Mouse (Mus musculus) effector memory CD4-positive, alpha-beta T cell, adult 5 months (primary cell): ENCODE results near the gene Riok1. TPM values are rescaled to one million over a fixed set of nuclear protein-coding genes. Genes with fewer than 3 reads are reported as not detected.

Experiments
- polyA plus RNA-seq: library from polyadenylated mRNA; unstranded; fragments of 100-300 nt; shearing (Covaris generic); gene quantifications from one replicate; pipeline ENCODE4 v1.2.1, GENCODE M21; 2017

The Riok1 gene
- 165 TPM for polyA plus RNA-seq

DNA sequence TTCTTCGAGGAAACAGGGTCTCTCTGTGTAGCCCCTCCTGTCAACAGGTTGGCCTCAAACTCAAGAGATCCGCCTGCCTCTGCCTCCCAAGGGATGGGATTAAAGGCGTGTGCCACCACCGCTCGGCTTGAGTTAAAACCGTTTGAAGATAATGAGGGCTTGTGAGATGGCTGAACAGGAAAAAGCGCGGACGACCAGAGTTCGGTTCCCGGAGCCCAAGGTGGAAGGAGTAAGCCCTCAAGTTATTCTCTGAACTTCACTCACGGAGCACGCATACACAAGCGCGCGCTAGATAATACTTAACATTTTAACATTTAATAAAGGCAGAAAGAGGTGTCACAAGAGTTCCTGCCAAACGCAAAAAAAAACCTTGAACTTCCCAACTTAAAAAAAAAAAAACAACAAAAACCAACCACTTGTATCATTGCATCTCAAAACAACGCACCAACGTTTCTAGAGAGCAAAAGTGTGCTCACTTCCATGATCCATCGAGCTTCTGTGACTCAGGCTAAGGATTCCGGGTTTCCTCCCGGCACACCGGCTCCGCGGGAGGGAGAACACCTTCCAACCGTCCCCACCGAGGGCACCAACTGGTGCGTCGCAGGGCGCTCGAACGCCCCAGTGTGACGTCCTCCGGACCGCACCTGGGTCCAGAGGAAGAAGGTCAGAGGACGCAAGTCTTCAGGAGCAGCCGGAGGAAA, at the start of gene Riok1:
TSS of gene Riok1 (plus strand) at position 653 of the 701 bp plus-strand sequence.

GRCm38 (mm10) chr13:37993704-37994404, 42.9 kb upstream of the Riok1 start, which contains the start of gene Ssr1:
Gene Ssr1 (minus strand): TSS chr13:37994217.

GRCm38 (mm10) chr13:38037044-38037687, 371 bp downstream of the Riok1 start, which contains the start of gene Cage1:
Gene Cage1 (minus strand): TSS chr13:38037069.

Other genes starting within 250 kb of the Riok1 start
- gene Ssr1, start 42.8 kb upstream of the Riok1 start, polyA plus RNA-seq: 49.8 TPM
- 0.94 TPM for gene Cage1, start 74 bp downstream of the Riok1 start, polyA plus RNA-seq
- not detected for gene Dsp, start 114.3 kb downstream of the Riok1 start, polyA plus RNA-seq
- 74.9 TPM for gene Snrnp48, start 167.9 kb downstream of the Riok1 start, polyA plus RNA-seq